Mouse (Mus musculus) olfactory bulb, adult 2 months (tissue): Measurements from ENCODE around the gene Vps8.

Experiments used
- CTCF ChIP-seq: fragments of 200-500 bp; IDR thresholded peaks from 2 replicates; pipeline ENCODE4 v1.5.1; 2012; ENCODE audit warnings: low read depth, mild to moderate bottlenecking, low read length, moderate library complexity; ENCODE audit not compliant: insufficient read depth
- POLR2A ChIP-seq: fragments of 200-500 bp; IDR thresholded peaks from 2 replicates; pipeline ENCODE4 v1.6.1; 2012; ENCODE audit warnings: mild to moderate bottlenecking, low read depth, low read length, moderate library complexity; ENCODE audit not compliant: insufficient read depth

DNA sequence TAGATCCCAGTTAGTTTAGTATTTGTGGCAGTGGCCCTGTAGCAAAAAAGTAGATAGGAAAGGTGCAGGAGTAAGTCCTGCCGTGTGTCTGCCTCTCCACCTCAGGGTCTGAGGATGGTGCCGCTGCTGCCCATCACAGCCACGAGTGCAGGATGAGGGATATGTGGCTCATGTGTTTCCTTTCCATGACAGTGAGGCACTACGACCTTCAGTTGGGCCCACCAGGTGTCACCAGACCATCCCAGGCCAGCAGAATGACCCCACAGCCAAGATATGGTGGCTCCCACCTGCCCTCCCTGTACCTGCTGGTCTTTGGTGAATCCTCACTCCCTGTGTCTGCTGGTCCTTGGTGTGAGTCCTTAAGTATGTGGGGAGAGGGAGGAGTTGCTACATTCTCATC lies 228.2 kb downstream of the Vps8 start:
- TF ChIP-seq POLR2A: no peak
- TF ChIP-seq CTCF: no peak
